Mouse (Mus musculus): ENCODE results near the gene Dnajc4. TPM values are rescaled to one million over a fixed set of nuclear protein-coding genes. Genes with fewer than 3 reads are reported as not detected.

The Dnajc4 gene
- polyA plus RNA-seq (2015; fragmentation: Nextera tagmentation; extraction: Ambion mirVana), result 21.6 and 22.9 TPM in 2 replicates

DNA sequence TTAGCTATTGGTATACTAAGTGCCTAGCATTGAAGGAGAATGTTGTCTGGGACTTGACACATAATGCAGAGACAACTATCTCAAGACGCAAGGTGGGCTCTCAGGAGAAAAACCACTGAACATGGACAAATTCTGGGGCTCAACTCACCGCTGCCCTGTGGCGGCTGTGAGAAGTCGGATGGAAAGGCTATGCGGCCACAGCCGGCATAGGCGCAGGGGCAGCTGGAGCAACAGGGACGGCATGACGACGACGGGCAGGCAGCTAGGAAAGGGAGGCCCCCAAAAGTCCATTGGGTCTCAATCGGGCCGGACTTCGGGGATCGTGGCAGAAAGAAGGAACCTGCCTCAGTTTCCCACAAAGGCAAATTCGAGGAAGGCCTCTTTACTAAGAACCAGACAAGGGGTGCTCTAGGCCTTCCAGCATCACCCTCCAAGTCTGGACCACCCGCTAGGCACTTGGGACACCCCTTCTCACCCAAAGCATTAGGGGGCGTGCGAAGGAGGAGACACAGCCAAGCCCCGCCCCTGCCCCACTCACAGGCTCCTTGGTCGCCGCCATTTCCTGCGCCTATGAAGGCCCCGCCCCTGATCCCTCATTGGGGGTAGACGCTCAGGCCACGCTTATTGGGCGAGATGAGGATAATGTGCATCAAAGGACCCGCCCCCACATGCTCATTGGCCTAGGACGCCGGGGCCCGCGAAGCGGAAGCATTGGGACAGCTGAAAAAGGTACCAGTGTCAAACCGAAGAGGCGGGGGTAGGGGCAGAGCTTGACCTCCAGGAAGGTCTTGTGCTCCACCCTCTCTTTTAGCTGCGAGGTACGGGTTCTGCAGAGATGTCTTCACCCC lies at the start of gene Dnajc4:
Dnajc4 (minus strand) TSS at position 562 of the 848 bp plus-strand sequence.
- WGBS, result 1% methylated on average over 37 of the region's 37 CpGs
- peak within 1 kb of the TSS; percentile 49 for H3K9ac ChIP-seq (ENCODE audit: low read depth, low read length)
- no peaks in the 10 kb centered on the region for H3K27me3 ChIP-seq (ENCODE audit: control insufficient read depth, insufficient read depth, low read depth, low read length)
- peaks cover 41% of the 10 kb centered on the region for H3K4me1 ChIP-seq (ENCODE audit: control insufficient read depth, insufficient read depth, low read length)
- H3K36me3 ChIP-seq (ENCODE audit: control insufficient read depth, insufficient read depth, low read length), result no peaks in the 10 kb centered on the region
- peak within 1 kb of the TSS; percentile 84 for H3K4me2 ChIP-seq (ENCODE audit: low read length)
- ATAC-seq, result peak; percentile 93
- peak within 1 kb of the TSS; percentile 44 for H3K4me3 ChIP-seq (ENCODE audit: low read depth, low read length)
- H3K9me3 ChIP-seq (replicated peaks; ENCODE audit: control insufficient read depth, low read length, poor library complexity, severe bottlenecking), result no peaks in the 10 kb centered on the region
- peak within 1 kb of the TSS; percentile 40; the same call in 1 of the 2 replicates for H3K27ac ChIP-seq (ENCODE audit: low read length)

DNA sequence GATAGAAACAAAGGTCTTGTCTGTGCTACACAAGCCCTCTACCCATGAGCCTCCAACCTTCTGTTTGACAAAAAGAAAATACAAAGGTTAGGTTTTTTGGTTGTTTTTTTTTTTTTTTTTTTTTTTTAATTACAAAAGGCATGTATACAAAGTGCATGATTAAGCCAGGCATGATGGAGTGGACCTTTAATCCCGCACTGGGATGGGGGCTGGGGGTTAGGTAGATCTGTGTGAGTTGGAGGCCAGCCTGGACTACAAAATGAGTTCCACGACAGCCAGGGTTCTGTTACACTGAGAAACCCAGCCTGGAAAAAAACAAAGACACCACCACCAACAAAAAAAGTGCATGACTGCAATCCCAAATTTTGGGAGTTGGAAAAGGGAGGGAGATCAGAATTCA lies 48.8 kb upstream of the Dnajc4 start:
- 88% methylated on average over 2 of the region's 2 CpGs for WGBS
- Histone ChIP-seq H3K36me3 (ENCODE audit: control insufficient read depth, insufficient read depth, low read length) (no peaks in the 10 kb centered on the region), H3K4me1 (ENCODE audit: control insufficient read depth, insufficient read depth, low read length) (peaks cover 28% of the 10 kb centered on the region), H3K27me3 (ENCODE audit: control insufficient read depth, insufficient read depth, low read depth, low read length) (no peaks in the 10 kb centered on the region), H3K4me3 (ENCODE audit: low read depth, low read length) (no peak overlapping the region), H3K27ac (ENCODE audit: low read length) (peak overlapping the region; percentile 95), H3K4me2 (ENCODE audit: low read length) (peak overlapping the region; percentile 93), H3K9ac (ENCODE audit: low read depth, low read length) (no peak overlapping the region), H3K9me3 (replicated peaks; ENCODE audit: control insufficient read depth, low read length, poor library complexity, severe bottlenecking) (no peaks in the 10 kb centered on the region)
- ATAC-seq, result no peak

DNA sequence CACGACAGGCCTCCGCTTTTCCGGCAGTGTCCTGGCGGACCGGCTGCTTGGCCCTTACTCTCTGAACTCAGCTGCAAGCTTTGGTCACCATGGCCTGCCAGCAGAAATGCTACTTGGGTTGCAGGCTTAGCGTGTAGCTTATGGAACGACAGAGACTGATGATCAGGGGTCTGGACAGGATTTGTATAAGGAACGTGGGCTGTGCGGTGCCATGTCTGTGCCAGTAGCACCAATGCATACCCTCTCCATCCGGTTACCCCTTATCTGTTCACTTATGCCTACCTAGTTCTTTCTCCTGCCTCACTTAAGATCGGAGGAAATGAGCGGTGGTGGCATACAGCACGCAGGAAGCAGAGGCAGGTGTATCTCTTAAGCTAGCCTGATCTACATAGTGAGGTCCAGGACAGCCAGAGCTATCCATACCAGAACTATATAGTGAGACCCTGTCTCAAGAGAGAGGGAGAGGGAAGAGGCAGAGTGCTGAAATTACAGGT lies 48.3 kb upstream of the Dnajc4 start:
- no peaks in the 10 kb centered on the region for H3K27me3 ChIP-seq (ENCODE audit: control insufficient read depth, insufficient read depth, low read depth, low read length)
- ATAC-seq, result 0 out of 2 replicates have a peak, but pooled peaks have one; percentile 1
- peak overlapping the region; percentile 93 for H3K4me2 ChIP-seq (ENCODE audit: low read length)
- WGBS, result 28% methylated on average over 13 of the region's 13 CpGs
- H3K9me3 ChIP-seq (replicated peaks; ENCODE audit: control insufficient read depth, low read length, poor library complexity, severe bottlenecking), result no peaks in the 10 kb centered on the region
- no peaks in the 10 kb centered on the region for H3K36me3 ChIP-seq (ENCODE audit: control insufficient read depth, insufficient read depth, low read length)
- H3K27ac ChIP-seq (ENCODE audit: low read length), result peak overlapping the region; percentile 95
- H3K4me3 ChIP-seq (ENCODE audit: low read depth, low read length), result peak overlapping the region; percentile 57
- peaks cover 30% of the 10 kb centered on the region for H3K4me1 ChIP-seq (ENCODE audit: control insufficient read depth, insufficient read depth, low read length)
- H3K9ac ChIP-seq (ENCODE audit: low read depth, low read length), result peak overlapping the region; percentile 87

DNA sequence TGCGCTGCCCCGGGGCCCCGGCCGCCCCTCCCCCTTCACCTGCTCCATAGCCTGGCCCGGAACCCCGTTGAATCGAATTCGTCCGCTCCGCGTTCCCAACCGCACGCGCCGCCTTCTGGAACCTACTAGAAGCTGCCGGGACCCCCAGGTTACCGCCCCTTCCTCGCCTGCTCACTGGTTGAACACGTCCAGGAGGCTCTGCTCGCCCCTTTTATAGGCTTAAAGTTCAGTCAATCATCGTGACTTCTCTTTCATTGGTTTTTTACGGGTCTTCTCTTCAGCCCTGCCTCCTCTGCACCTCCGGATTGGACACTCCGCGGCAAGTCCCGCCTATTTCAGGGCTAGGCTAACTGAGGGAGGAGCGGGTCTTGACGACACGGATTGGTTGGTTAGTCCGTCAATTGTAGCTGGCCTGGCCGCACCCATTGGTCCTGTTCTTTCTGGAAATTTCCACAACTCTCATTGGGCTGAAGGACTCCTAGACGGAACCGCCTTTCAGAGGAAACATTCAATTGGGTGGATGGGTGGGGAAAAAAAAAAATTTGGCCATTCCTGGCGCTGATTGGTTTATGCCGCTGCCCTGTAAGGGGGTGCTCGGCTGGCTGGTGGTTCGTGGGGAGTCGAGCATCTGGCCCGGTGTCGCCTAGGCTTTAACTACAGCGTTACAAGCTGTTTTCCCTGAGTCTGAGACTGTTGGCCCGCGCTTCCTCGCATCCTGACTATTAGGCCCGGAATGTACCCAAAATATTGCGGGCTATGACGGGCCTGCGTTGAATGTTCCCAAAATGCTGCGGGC lies 47.7 kb upstream of the Dnajc4 start, which contains the start of gene Stip1:
Stip1 (minus strand) TSS at position 127 of the 796 bp plus-strand sequence.
- WGBS, result under 1% methylated on average over 46 of the region's 49 CpGs
- Histone ChIP-seq H3K9me3 (replicated peaks; ENCODE audit: control insufficient read depth, low read length, poor library complexity, severe bottlenecking) (no peaks in the 10 kb centered on the region), H3K27me3 (ENCODE audit: control insufficient read depth, insufficient read depth, low read depth, low read length) (no peaks in the 10 kb centered on the region), H3K36me3 (ENCODE audit: control insufficient read depth, insufficient read depth, low read length) (no peaks in the 10 kb centered on the region), H3K27ac (ENCODE audit: low read length) (peak within 1 kb of the TSS; percentile 95), H3K4me2 (ENCODE audit: low read length) (peak within 1 kb of the TSS; percentile 93), H3K4me1 (ENCODE audit: control insufficient read depth, insufficient read depth, low read length) (peaks cover 30% of the 10 kb centered on the region), H3K9ac (ENCODE audit: low read depth, low read length) (peak within 1 kb of the TSS; percentile 91), H3K4me3 (ENCODE audit: low read depth, low read length) (peak within 1 kb of the TSS; percentile 91)
- peak; percentile 99 for ATAC-seq

DNA sequence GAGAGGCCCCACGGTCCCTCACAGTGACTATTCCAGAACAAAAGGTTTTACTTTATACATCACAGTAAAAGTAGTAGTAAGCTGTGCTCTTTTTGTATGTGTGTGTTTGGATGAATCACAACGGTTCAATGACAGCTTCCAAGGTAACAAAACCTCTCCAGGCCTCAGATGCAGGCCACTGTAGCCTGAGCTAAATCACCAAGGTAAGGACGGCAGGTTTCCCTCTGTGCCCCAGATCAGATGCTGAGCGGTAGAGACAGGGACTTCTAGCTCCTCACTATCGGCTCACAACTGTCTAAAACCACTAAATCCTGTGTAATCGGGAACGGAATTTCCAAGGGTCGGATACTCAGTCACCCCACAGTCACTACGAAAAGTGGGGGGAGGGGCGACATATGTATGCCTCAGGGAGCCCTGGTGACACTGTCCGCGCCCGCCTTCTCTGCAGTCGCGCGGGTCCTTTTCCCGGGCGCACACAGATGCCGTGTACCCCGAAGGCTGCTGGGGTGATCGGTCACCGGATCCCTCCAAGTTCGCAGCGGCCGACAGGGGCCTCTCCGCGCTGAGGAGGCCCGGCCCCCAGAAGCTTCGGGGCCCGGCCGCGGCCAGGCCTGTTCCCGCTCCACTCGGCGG lies 46.8 kb upstream of the Dnajc4 start:
- ATAC-seq, result peak; percentile 6; the same call in 1 of the 2 replicates
- H3K9me3 ChIP-seq (replicated peaks; ENCODE audit: control insufficient read depth, low read length, poor library complexity, severe bottlenecking), result no peaks in the 10 kb centered on the region
- H3K4me3 ChIP-seq (ENCODE audit: low read depth, low read length), result peak overlapping the region; percentile 91
- H3K27me3 ChIP-seq (ENCODE audit: control insufficient read depth, insufficient read depth, low read depth, low read length), result no peaks in the 10 kb centered on the region
- peaks cover 30% of the 10 kb centered on the region for H3K4me1 ChIP-seq (ENCODE audit: control insufficient read depth, insufficient read depth, low read length)
- H3K36me3 ChIP-seq (ENCODE audit: control insufficient read depth, insufficient read depth, low read length), result peaks cover 5% of the 10 kb centered on the region; the same call in 1 of the 2 replicates
- H3K9ac ChIP-seq (ENCODE audit: low read depth, low read length), result peak overlapping the region; percentile 91
- under 1% methylated on average over 35 of the region's 35 CpGs for WGBS
- peak overlapping the region; percentile 84 for H3K4me2 ChIP-seq (ENCODE audit: low read length)
- peak overlapping the region; percentile 89 for H3K27ac ChIP-seq (ENCODE audit: low read length)

DNA sequence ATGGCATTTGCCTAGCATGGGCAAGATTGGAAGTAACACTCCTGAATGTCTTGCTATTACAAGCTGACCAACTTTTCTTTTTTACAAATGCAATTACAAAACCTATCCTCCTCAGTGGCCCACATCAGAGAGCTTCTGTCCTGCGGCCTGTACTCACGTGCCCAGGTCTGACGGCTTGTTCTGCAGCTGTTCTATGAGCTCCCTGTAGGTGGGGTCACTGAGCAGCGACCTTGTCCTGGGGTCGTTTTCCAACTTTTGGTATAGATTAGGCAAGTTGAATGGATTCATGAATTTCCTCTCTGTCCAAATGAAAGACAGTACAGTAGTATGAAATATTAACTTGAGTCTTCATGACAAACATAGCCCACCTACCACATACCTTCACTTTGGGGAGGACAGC lies 41.6 kb upstream of the Dnajc4 start:
- H3K36me3 ChIP-seq (ENCODE audit: control insufficient read depth, insufficient read depth, low read length), result peaks cover 37% of the 10 kb centered on the region

DNA sequence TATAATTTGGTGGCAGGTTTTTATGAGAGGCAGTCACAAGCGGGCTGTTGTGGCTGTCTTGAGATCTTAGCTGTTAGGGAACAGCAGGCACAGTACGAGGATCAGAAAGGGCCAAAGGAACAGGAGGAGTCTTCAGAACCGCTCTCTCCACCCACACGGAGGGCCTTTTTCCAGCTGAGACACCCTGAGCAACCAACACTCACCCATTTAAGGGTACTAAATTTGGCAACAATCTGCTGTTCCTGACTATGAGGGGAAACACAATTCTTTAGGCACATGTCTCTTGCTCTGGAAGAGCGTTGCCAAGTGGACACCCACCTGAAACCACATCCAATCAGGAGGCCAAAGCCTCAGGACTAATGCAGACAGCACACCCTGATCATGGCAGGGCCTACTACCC lies 37.2 kb upstream of the Dnajc4 start:
- H3K27ac ChIP-seq (ENCODE audit: low read length), result no peak overlapping the region
- 98% methylated on average over 5 of the region's 5 CpGs for WGBS
- ATAC-seq, result no peak
- H3K4me3 ChIP-seq (ENCODE audit: low read depth, low read length), result no peak overlapping the region
- H3K4me1 ChIP-seq (ENCODE audit: control insufficient read depth, insufficient read depth, low read length), result no peaks in the 10 kb centered on the region
- no peaks in the 10 kb centered on the region for H3K27me3 ChIP-seq (ENCODE audit: control insufficient read depth, insufficient read depth, low read depth, low read length)
- H3K36me3 ChIP-seq (ENCODE audit: control insufficient read depth, insufficient read depth, low read length), result peaks cover 62% of the 10 kb centered on the region
- H3K4me2 ChIP-seq (ENCODE audit: low read length), result no peak overlapping the region
- H3K9ac ChIP-seq (ENCODE audit: low read depth, low read length), result no peak overlapping the region
- no peaks in the 10 kb centered on the region for H3K9me3 ChIP-seq (replicated peaks; ENCODE audit: control insufficient read depth, low read length, poor library complexity, severe bottlenecking)

More for the DNA sequence above, 41.6 kb upstream of the Dnajc4 start:
- H3K27me3 ChIP-seq (ENCODE audit: control insufficient read depth, insufficient read depth, low read depth, low read length), result no peaks in the 10 kb centered on the region
- no peak overlapping the region for H3K27ac ChIP-seq (ENCODE audit: low read length)
- no peak for ATAC-seq
- H3K4me3 ChIP-seq (ENCODE audit: low read depth, low read length), result no peak overlapping the region
- H3K4me2 ChIP-seq (ENCODE audit: low read length), result no peak overlapping the region
- H3K9me3 ChIP-seq (replicated peaks; ENCODE audit: control insufficient read depth, low read length, poor library complexity, severe bottlenecking), result no peaks in the 10 kb centered on the region
- 88% methylated on average over 5 of the region's 5 CpGs for WGBS
- no peak overlapping the region for H3K9ac ChIP-seq (ENCODE audit: low read depth, low read length)
- H3K4me1 ChIP-seq (ENCODE audit: control insufficient read depth, insufficient read depth, low read length), result peaks cover 23% of the 10 kb centered on the region

DNA sequence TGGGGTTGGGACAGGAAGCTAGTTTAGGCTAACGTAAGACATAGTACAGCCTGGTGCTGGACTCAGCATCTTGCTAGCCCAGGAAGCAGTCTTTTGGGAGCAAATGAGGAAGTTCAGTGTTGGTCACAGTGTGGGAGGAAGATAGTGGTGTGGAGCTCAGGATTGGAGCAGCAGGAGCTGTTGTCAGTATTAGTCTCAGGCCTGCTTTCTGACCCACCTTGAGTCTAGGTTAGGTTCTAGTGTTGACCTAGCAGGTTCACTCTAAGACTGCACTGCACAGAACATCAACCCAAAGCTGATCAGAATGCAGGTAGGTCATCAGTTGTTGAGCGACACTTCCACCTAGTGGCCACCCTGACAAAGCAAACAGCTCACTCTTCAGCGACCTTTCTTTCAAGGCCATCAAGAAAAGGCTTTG lies 27.9 kb upstream of the Dnajc4 start:
- Histone ChIP-seq H3K9me3 (replicated peaks; ENCODE audit: control insufficient read depth, low read length, poor library complexity, severe bottlenecking) (no peaks in the 10 kb centered on the region), H3K4me2 (ENCODE audit: low read length) (no peak overlapping the region), H3K27ac (ENCODE audit: low read length) (no peak overlapping the region), H3K9ac (ENCODE audit: low read depth, low read length) (no peak overlapping the region), H3K4me3 (ENCODE audit: low read depth, low read length) (no peak overlapping the region), H3K36me3 (ENCODE audit: control insufficient read depth, insufficient read depth, low read length) (peaks cover 33% of the 10 kb centered on the region), H3K27me3 (ENCODE audit: control insufficient read depth, insufficient read depth, low read depth, low read length) (no peaks in the 10 kb centered on the region), H3K4me1 (ENCODE audit: control insufficient read depth, insufficient read depth, low read length) (no peaks in the 10 kb centered on the region)
- WGBS, result 51% methylated on average over 3 of the region's 3 CpGs
- ATAC-seq, result peak; percentile 71; the same call in 1 of the 2 replicates

Measured in midbrain, embryonic 16.5 days (tissue).